Mouse (Mus musculus) ES-Bruce4 (cell line): ENCODE results near the gene Lhpp.

ENCODE experiments used
- CTCF ChIP-seq: IDR thresholded peaks from one replicate; pipeline ENCODE4 v1.8.1; 2011; ENCODE audit warnings: low read depth, low read length
- EP300 ChIP-seq: IDR thresholded peaks from 2 replicates; pipeline ENCODE4 v1.6.1; 2011; ENCODE audit warnings: low read depth, low read length; ENCODE audit not compliant: insufficient read depth
- POLR2A ChIP-seq: IDR thresholded peaks from one replicate; pipeline ENCODE4 v1.8.1; 2011; ENCODE audit warnings: low read length; ENCODE audit not compliant: insufficient read depth

DNA sequence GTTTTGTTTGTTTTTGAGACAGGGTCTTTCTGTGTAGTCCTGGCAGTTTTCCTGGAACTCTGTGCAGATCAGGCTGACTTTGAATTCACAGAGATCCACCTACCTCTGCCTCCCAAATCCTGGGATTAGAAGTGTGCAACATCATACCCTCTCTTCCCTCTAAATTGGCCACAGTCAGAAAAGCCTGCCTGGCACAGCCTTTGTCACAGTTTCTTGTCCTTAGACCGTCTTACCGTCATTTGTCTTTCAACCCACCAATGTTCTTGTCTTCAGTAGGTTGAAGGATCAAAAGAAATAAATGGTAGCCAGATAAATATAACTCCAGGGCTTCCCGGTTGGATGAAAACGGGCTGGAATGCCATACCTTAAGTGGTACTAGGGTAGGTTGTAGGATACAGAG is 5.7 kb upstream of the Lhpp start:
- TF ChIP-seq POLR2A (no peak), CTCF (no peak), EP300 (no peak)
